Mouse (Mus musculus): Measurements from ENCODE around the gene Tcf15. TPM values are rescaled to one million over a fixed set of nuclear protein-coding genes. Genes with fewer than 3 reads are reported as not detected.
A peak's percentile ranks its signal among the peaks of the same experiment; 100 is the strongest.

Gene Tcf15
- total RNA-seq (2018; cell fraction: chromatin; rRNA removed), result not detected
- not detected for total RNA-seq (2018; cell fraction: cytosol; rRNA removed)
- total RNA-seq (2018; cell fraction: nucleus; rRNA removed), result not detected
- not detected in 3 replicates for polyA plus RNA-seq (2018)

DNA sequence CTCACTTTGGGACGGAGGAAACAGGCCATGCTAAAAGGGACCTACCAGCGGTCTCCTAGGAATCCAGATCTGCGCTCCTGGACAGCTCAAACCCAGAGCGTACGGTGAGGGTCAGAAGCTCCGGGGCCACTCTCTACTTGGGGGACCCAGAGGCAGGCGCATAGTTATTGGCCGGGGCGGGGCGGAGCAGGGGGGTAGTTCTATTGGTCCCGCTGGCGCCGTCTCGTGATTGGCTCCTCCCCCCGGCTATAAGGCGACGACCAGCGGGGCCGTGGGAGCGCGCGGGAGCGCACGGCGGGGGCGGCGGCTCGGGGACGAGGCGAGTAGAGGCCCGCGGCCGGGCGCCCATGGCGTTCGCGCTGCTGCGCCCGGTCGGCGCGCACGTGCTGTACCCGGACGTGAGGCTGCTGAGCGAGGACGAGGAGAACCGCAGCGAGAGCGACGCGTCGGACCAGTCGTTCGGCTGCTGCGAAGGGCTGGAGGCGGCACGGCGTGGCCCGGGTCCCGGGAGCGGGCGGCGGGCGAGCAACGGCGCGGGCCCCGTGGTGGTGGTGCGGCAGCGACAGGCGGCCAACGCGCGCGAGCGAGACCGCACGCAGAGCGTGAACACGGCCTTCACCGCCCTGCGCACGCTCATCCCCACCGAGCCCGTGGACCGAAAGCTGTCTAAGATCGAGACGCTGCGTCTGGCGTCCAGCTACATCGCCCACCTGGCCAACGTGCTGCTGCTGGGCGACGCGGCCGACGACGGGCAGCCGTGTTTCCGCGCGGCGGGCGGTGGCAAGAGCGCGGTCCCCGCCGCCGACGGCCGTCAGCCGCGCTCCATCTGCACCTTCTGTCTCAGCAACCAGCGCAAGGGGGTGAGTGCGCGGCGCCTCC is at the start of gene Tcf15:
Gene Tcf15, plus strand, starts transcription at position 283 of the 879 bp plus-strand sequence.
- H3K79me2 ChIP-seq (ENCODE audit: inconsistent target), result no peaks in the 10 kb centered on the region
- no peak within 1 kb of the TSS for H3K4me3 ChIP-seq (ENCODE audit: inconsistent target)
- no peak within 1 kb of the TSS for H3K27ac ChIP-seq
- H3K36me3 ChIP-seq (ENCODE audit: inconsistent target), result no peaks in the 10 kb centered on the region
- WGBS (ENCODE audit: missing documents), result 2% methylated on average over 118 of the region's 118 CpGs

DNA sequence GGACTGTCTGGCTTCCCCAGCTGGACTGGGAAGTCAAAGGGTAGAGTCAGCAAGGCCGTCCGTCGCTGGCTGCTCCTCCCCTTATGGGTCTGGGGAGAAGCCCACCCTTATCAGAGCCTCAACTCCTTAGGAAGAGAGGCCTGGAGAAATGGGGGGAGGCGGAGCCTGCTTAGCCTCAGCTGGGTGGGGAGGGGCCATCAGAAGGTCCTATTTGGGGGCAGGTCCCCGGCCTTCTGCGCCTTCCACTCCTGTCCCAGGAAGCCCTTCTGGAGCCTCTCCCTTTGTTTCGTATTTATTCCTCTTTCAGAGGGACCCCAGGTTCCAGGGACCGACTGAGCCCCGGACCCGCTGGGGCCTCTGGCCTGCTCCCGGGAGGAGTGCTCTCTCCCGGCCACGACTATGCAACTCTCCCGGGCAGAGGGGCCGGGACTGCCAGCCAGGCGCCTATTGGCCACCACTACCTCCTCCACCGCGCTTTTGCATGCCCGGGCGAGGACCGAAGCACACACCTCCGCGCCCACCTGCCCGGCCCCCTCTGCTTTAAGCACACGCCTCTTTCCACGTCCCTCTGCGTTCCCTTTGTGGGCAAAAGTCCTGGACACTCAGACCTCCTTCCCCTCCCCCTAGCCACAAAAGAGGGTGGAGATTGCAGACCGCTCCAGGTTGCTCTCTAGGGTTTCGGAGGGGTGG is 48.4 kb upstream of the Tcf15 start:
- WGBS (ENCODE audit: missing documents), result 25% methylated on average over 25 of the region's 29 CpGs
- Histone ChIP-seq H3K36me3 (ENCODE audit: inconsistent target) (no peaks in the 10 kb centered on the region), H3K27ac (no peak overlapping the region), H3K79me2 (ENCODE audit: inconsistent target) (no peaks in the 10 kb centered on the region), H3K4me3 (ENCODE audit: inconsistent target) (no peak overlapping the region)

GRCm38 (mm10) chr2:152096922-152097321 is 46.4 kb upstream of the Tcf15 start:
- 95% methylated on average over 2 of the region's 2 CpGs for WGBS (ENCODE audit: missing documents)
- no peak overlapping the region for H3K27ac ChIP-seq
- no peak overlapping the region for H3K4me3 ChIP-seq (ENCODE audit: inconsistent target)
- H3K79me2 ChIP-seq (ENCODE audit: inconsistent target), result no peaks in the 10 kb centered on the region
- H3K36me3 ChIP-seq (ENCODE audit: inconsistent target), result no peaks in the 10 kb centered on the region

DNA sequence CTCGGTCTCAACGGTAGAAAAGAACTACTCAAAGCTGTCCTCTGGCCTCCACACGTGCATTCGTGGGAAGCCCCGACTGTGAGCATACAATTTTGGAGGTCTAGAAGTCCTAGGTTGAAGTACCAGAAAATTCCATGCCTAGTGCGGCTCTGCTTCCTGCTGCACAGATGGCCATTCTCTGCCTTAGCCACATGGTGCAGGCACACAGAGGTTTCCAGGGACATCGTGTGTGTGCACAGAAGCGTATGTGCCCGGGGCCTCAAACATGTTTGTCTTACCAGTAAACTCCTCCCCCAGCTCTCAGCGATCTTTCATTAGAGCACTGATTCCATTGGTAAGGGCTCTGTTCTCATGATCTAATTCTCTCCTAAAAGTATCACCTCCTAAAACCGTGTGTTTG is 45.4 kb upstream of the Tcf15 start:
- no peak overlapping the region for H3K27ac ChIP-seq
- 91% methylated on average over 11 of the region's 11 CpGs for WGBS (ENCODE audit: missing documents)
- no peaks in the 10 kb centered on the region for H3K79me2 ChIP-seq (ENCODE audit: inconsistent target)
- H3K4me3 ChIP-seq (ENCODE audit: inconsistent target), result no peak overlapping the region
- H3K36me3 ChIP-seq (ENCODE audit: inconsistent target), result no peaks in the 10 kb centered on the region

- no peaks in the 10 kb centered on the region for H3K36me3 ChIP-seq (ENCODE audit: inconsistent target)
- H3K79me2 ChIP-seq (ENCODE audit: inconsistent target), result no peaks in the 10 kb centered on the region
- 82% methylated on average over 3 of the region's 3 CpGs for WGBS (ENCODE audit: missing documents)
- H3K27ac ChIP-seq, result no peak overlapping the region
- H3K4me3 ChIP-seq (ENCODE audit: inconsistent target), result no peak overlapping the region
Measured at GRCm38 (mm10) chr2:152099538-152099937, 43.8 kb upstream of the Tcf15 start.

- WGBS (ENCODE audit: missing documents), result 73% methylated on average over 13 of the region's 13 CpGs
- peaks cover 10% of the 10 kb centered on the region for H3K79me2 ChIP-seq (ENCODE audit: inconsistent target)
- no peak overlapping the region for H3K4me3 ChIP-seq (ENCODE audit: inconsistent target)
- no peak overlapping the region for H3K27ac ChIP-seq
- H3K36me3 ChIP-seq (ENCODE audit: inconsistent target), result no peaks in the 10 kb centered on the region
Measured at GRCm38 (mm10) chr2:152101761-152102160, 41.6 kb upstream of the Tcf15 start.

GRCm38 (mm10) chr2:152102369-152102768 is 41.0 kb upstream of the Tcf15 start:
- 69% methylated on average over 6 of the region's 6 CpGs for WGBS (ENCODE audit: missing documents)
- Histone ChIP-seq H3K27ac (no peak overlapping the region), H3K79me2 (ENCODE audit: inconsistent target) (peaks cover 16% of the 10 kb centered on the region), H3K36me3 (ENCODE audit: inconsistent target) (no peaks in the 10 kb centered on the region), H3K4me3 (ENCODE audit: inconsistent target) (no peak overlapping the region)

DNA sequence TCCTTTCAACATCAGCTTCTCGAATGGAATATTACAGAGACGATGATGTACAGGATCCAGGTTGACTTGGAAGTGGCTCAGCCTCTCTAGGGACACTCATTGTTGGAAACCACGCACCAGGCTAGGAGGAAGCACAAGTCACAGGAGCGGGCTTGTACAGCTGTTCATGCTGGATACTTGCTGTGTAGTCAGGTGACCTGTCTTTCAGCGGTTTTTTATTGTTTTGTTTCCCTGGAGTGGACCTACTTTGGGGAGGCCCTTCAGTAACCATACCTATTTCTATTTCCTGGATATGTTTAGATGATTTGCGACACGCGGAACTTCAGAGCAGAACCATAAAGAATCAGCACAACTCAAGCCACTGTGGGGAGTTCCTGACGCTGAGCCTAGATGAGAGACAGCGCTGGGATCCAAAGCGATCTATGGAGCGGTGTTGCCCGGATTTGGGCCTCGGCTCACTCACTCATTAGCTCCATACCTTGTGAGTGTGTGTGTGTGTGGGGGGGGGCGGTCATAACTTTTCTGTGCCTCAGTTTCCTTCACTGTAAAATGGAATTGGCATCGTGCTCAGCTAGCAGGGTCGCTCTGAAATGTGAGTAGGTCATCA is 38.5 kb upstream of the Tcf15 start:
- peaks cover 34% of the 10 kb centered on the region for H3K79me2 ChIP-seq (ENCODE audit: inconsistent target)
- WGBS (ENCODE audit: missing documents), result 6% methylated on average over 17 of the region's 17 CpGs
- peak overlapping the region; percentile 80 for H3K27ac ChIP-seq
- no peak overlapping the region for H3K4me3 ChIP-seq (ENCODE audit: inconsistent target)
- peaks cover 14% of the 10 kb centered on the region; the same call in 1 of the 2 replicates for H3K36me3 ChIP-seq (ENCODE audit: inconsistent target)

DNA sequence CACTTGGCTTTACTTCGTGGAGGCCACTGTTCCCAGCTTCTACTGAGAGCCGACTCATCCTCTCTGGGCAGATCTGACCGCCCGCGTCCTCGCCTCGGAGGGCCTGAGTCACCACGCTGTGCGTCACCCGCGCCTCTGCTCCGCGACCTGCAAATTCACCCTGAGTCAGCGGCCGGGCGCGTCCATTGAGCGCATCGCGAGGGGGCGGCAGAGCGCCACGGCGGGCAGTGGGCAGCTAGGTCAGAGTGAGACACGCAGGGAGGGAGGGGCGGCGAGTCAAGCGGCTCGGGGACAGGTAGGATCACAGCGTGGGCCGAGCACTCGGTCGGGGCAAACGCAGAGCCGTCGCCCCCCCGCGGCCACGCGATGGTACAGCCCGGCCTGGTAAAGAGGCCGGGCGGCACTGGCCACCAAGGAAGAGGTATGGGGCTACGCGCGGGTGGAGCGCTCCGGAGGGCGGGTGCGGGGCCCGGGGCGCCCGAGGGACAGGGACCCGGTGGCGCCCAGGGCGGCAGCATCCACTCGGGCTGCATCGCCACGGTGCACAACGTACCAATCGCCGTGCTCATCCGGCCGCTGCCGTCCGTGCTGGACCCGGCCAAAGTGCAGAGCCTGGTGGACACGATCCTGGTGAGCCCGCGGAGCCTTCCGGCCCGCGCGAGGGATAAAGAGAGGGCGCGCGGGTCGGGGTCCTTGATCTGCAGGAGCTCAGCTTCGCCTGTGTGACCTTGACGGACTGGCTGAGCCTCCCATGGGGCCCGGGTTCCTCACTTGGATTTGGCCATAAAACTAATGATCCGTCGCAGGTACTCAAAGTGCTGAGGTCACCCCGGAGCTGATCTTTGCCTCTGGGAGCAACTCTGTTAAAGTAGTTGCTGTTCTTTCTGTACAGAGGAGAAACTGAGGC is 37.8 kb upstream of the Tcf15 start, which contains the start of gene Srxn1:
Gene Srxn1, plus strand, starts transcription at position 199 of the 907 bp plus-strand sequence.
- peak within 1 kb of the TSS; percentile 64 for H3K4me3 ChIP-seq (ENCODE audit: inconsistent target)
- peak within 1 kb of the TSS; percentile 80 for H3K27ac ChIP-seq
- 2% methylated on average over 84 of the region's 84 CpGs for WGBS (ENCODE audit: missing documents)
- H3K79me2 ChIP-seq (ENCODE audit: inconsistent target), result peaks cover 34% of the 10 kb centered on the region
- peaks cover 15% of the 10 kb centered on the region; the same call in 1 of the 2 replicates for H3K36me3 ChIP-seq (ENCODE audit: inconsistent target)

DNA sequence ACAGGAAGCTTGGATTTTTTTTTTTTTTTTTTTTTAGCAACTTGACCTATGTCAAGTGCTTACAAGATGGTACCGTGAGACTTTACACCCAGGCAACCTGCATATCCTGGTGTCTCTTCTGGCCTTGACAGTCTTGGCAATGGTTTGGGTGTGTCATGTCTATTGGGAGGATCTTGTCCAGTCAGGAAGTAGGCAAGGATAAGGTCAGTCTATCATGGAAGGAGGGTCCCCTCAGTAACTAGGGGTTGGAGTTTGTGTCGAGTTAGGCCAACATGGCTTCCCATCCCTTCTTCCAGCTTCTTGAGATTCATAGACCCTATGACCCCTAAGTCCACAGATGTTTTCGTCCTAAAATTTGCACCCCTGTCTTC is 37.2 kb upstream of the Tcf15 start:
- WGBS (ENCODE audit: missing documents), result 92% methylated on average over 3 of the region's 3 CpGs
- peaks cover 15% of the 10 kb centered on the region; the same call in 1 of the 2 replicates for H3K36me3 ChIP-seq (ENCODE audit: inconsistent target)
- peak overlapping the region; percentile 62 for H3K27ac ChIP-seq
- H3K79me2 ChIP-seq (ENCODE audit: inconsistent target), result peaks cover 34% of the 10 kb centered on the region
- H3K4me3 ChIP-seq (ENCODE audit: inconsistent target), result peak overlapping the region; percentile 64

- H3K79me2 ChIP-seq (ENCODE audit: inconsistent target), result peaks cover 34% of the 10 kb centered on the region
- H3K4me3 ChIP-seq (ENCODE audit: inconsistent target), result peak overlapping the region; percentile 64
- H3K36me3 ChIP-seq (ENCODE audit: inconsistent target), result peaks cover 15% of the 10 kb centered on the region; the same call in 1 of the 2 replicates
- peak overlapping the region; percentile 62; the same call in 1 of the 2 replicates for H3K27ac ChIP-seq
- 95% methylated on average over 10 of the region's 10 CpGs for WGBS (ENCODE audit: missing documents)
Measured at GRCm38 (mm10) chr2:152106597-152106996, 36.8 kb upstream of the Tcf15 start.

DNA sequence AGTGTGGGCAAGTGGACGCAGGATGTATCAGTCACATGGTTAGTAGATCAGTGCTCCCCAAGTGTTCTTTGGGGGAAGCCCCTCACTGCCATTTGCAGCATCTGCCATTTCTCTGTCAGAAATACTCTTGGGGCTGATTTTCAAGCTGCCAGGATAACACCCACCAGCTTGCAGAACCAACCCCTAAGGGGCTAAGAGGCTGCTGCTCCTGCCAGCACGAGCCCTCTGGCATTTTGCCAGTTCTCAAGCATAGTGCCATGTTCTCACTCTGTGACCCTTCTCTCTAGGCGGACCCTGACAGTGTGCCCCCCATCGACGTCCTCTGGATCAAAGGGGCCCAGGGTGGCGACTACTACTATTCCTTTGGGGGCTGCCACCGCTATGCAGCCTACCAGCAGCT is 34.7 kb upstream of the Tcf15 start:
- Histone ChIP-seq H3K4me3 (ENCODE audit: inconsistent target) (no peak overlapping the region), H3K27ac (no peak overlapping the region), H3K79me2 (ENCODE audit: inconsistent target) (peaks cover 34% of the 10 kb centered on the region), H3K36me3 (ENCODE audit: inconsistent target) (peaks cover 15% of the 10 kb centered on the region; the same call in 1 of the 2 replicates)
- WGBS (ENCODE audit: missing documents), result 86% methylated on average over 7 of the region's 7 CpGs

- Histone ChIP-seq H3K79me2 (ENCODE audit: inconsistent target) (peaks cover 34% of the 10 kb centered on the region), H3K36me3 (ENCODE audit: inconsistent target) (peaks cover 15% of the 10 kb centered on the region; the same call in 1 of the 2 replicates)
- WGBS (ENCODE audit: missing documents), result 95% methylated on average over 5 of the region's 5 CpGs
Measured at GRCm38 (mm10) chr2:152109386-152109785, 34.0 kb upstream of the Tcf15 start.

More at GRCm38 (mm10) chr2:152109386-152109785, 34.0 kb upstream of the Tcf15 start:
- Histone ChIP-seq H3K27ac (no peak overlapping the region), H3K4me3 (ENCODE audit: inconsistent target) (no peak overlapping the region)

Data from macrophage (primary cell).